Mouse (Mus musculus) bone marrow macrophage, adult 2 months (primary cell): ENCODE data around the gene Hes5.

Source experiments
- CTCF ChIP-seq: IDR thresholded peaks from 2 replicates; pipeline ENCODE4 v1.5.1; 2012; ENCODE audit warnings: low read depth, mild to moderate bottlenecking, low read length, moderate library complexity
- POLR2A ChIP-seq: IDR thresholded peaks from 2 replicates; pipeline ENCODE4 v1.6.1; 2012; ENCODE audit warnings: mild to moderate bottlenecking, low read depth, low read length, borderline replicate concordance

DNA sequence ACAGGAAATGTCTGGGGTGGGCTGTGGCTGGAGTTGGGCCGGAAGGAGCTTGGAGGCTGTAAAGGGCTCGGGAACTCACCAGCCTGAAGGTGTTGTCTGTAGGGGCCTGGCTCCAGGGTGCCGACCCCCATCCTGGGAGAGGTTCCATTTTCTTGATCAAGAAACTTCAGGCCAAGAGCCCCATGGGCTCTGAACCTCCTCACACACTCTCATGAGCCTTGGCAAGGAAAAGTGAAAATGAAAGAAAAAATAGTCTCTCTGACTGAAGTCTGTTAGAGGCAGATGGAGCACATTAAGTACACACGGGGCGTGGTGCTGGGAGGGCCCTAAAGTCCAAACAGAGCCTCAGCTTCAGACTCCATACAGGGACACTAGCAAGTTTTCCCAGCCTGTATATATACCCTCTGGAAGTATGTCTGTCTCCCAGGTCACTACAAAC, 32.8 kb upstream of the Hes5 start:
- TF ChIP-seq CTCF = no peak
- no peak for TF ChIP-seq POLR2A
